Mouse (Mus musculus) splenic B cell, adult 2 months (primary cell): Measurements from ENCODE around the gene Nudt5.
"Not testable (repeated sequence)": the region's sequence is repeated elsewhere in the genome, so short reads cannot be mapped to it uniquely, and the experiment has no call there.

Experiments
- DNase-seq: peaks from one replicate; pipeline ENCODE4 v3.0.0-alpha.2; 2011; ENCODE audit warnings: low read depth, low spot score
- H3K27me3 ChIP-seq: 2 replicates; pipeline ENCODE4 v1.6.1; 2012; ENCODE audit warnings: mild to moderate bottlenecking, low read length, moderate library complexity, mixed read lengths; ENCODE audit not compliant: control insufficient read depth, poor library complexity, insufficient read depth, severe bottlenecking
- H3K36me3 ChIP-seq: 2 replicates; pipeline ENCODE4 v1.6.1; 2012; ENCODE audit warnings: mild to moderate bottlenecking, low read length, moderate library complexity, mixed read lengths; ENCODE audit not compliant: control insufficient read depth, poor library complexity, insufficient read depth, severe bottlenecking

Gene Nudt5

GRCm38 (mm10) chr2:5844873-5845631 is at the start of gene Nudt5, which contains the start of gene Cdc123:
Nudt5 (plus strand) TSS chr2:5845019.
Cdc123 (minus strand) TSS chr2:5845164.
- Histone ChIP-seq H3K36me3 (peaks cover 3% of the 10 kb centered on the region), H3K27me3 (no peaks in the 10 kb centered on the region)
- peak; percentile 93 for DNase-seq

GRCm38 (mm10) chr2:5797816-5798672 is 46.8 kb upstream of the Nudt5 start:
- DNase-seq: no peak
- Histone ChIP-seq H3K36me3 (peaks cover 2% of the 10 kb centered on the region; the same call in 1 of the 2 replicates), H3K27me3 (no peaks in the 10 kb centered on the region)

GRCm38 (mm10) chr2:5801182-5801640 is 43.6 kb upstream of the Nudt5 start:
- Histone ChIP-seq H3K36me3 (0 out of 2 replicates have a peak, but pooled peaks cover 2% of the 10 kb centered on the region), H3K27me3 (no peaks in the 10 kb centered on the region)
- DNase-seq: peak; percentile 73

GRCm38 (mm10) chr2:5801927-5802590 is 42.8 kb upstream of the Nudt5 start:
- 0 out of 2 replicates have a peak, but pooled peaks cover 3% of the 10 kb centered on the region for H3K36me3 ChIP-seq
- DNase-seq: no peak
- no peaks in the 10 kb centered on the region for H3K27me3 ChIP-seq

- peaks cover 7% of the 10 kb centered on the region for H3K36me3 ChIP-seq
- DNase-seq: peak; percentile 87
- no peaks in the 10 kb centered on the region for H3K27me3 ChIP-seq
These were observed 40.3 kb upstream of the Nudt5 start for GRCm38 (mm10) chr2:5804440-5805045.

- DNase-seq: no peak
- Histone ChIP-seq H3K36me3 (peaks cover 10% of the 10 kb centered on the region), H3K27me3 (no peaks in the 10 kb centered on the region)
These were observed 39.6 kb upstream of the Nudt5 start for GRCm38 (mm10) chr2:5805228-5805627.

- H3K27me3 ChIP-seq, H3K36me3 ChIP-seq: not testable (repeated sequence)
- DNase-seq: peak; percentile 74
These were observed 38.6 kb upstream of the Nudt5 start for GRCm38 (mm10) chr2:5806201-5806600.

- no peak for DNase-seq
These were observed 34.6 kb upstream of the Nudt5 start for GRCm38 (mm10) chr2:5810036-5810718.

GRCm38 (mm10) chr2:5811235-5811782 is 33.5 kb upstream of the Nudt5 start:
- no peaks in the 10 kb centered on the region for H3K27me3 ChIP-seq
- no peak for DNase-seq
- H3K36me3 ChIP-seq: peaks cover 10% of the 10 kb centered on the region

More at GRCm38 (mm10) chr2:5810036-5810718, 34.6 kb upstream of the Nudt5 start:
- Histone ChIP-seq H3K36me3 (peaks cover 10% of the 10 kb centered on the region), H3K27me3 (no peaks in the 10 kb centered on the region)

- no peak for DNase-seq
- Histone ChIP-seq H3K36me3 (peaks cover 6% of the 10 kb centered on the region; the same call in 1 of the 2 replicates), H3K27me3 (no peaks in the 10 kb centered on the region)
These were observed 23.6 kb upstream of the Nudt5 start for GRCm38 (mm10) chr2:5821264-5821663.

GRCm38 (mm10) chr2:5822449-5822848 is 22.4 kb upstream of the Nudt5 start:
- no peak for DNase-seq
- Histone ChIP-seq H3K27me3 (no peaks in the 10 kb centered on the region), H3K36me3 (peaks cover 6% of the 10 kb centered on the region)

- Histone ChIP-seq H3K36me3 (peaks cover 7% of the 10 kb centered on the region), H3K27me3 (no peaks in the 10 kb centered on the region)
- DNase-seq: peak; percentile 55
These were observed 20.6 kb upstream of the Nudt5 start for GRCm38 (mm10) chr2:5824213-5824612.

GRCm38 (mm10) chr2:5824685-5825084 is 20.1 kb upstream of the Nudt5 start:
- Histone ChIP-seq H3K27me3 (no peaks in the 10 kb centered on the region), H3K36me3 (peaks cover 7% of the 10 kb centered on the region)
- peak; percentile 49 for DNase-seq
